Mouse (Mus musculus): ENCODE measurements at regions not wholly inside any gene's neighbourhood (a gene's known extent, or its start where the extent isn't known, plus 50 kb on each side); places are given as distances from the start of the nearest gene placed in this dataset.
"Not testable (repeated sequence)": the region's sequence is repeated elsewhere in the genome, so short reads cannot be mapped to it uniquely, and the experiment has no call there.

GRCm38 (mm10) chr3:157371509-157371908 lies 162.5 kb upstream of the Zranb2 start:
- Histone ChIP-seq H3K27ac (replicated peaks) (no peak overlapping the region), H3K4me1 (no peaks in the 10 kb centered on the region), H3K4me2 (replicated peaks) (no peak overlapping the region), H3K27me3 (no peaks in the 10 kb centered on the region), H3K4me3 (replicated peaks) (no peak overlapping the region), H3K9me3 (replicated peaks) (no peaks in the 10 kb centered on the region), H3K36me3 (no peaks in the 10 kb centered on the region), H3K9ac (no peak overlapping the region)
- 66% methylated on average over 3 of the region's 3 CpGs for WGBS
- ATAC-seq (ENCODE audit: insufficient number of reproducible peaks, low FRiP score, low TSS enrichment, low read depth): no peak

- Histone ChIP-seq H3K4me2 (replicated peaks) (no peak overlapping the region), H3K4me3 (replicated peaks) (no peak overlapping the region), H3K27ac (replicated peaks) (no peak overlapping the region), H3K9me3 (replicated peaks) (no peaks in the 10 kb centered on the region), H3K9ac (no peak overlapping the region), H3K36me3 (no peaks in the 10 kb centered on the region), H3K4me1 (no peaks in the 10 kb centered on the region), H3K27me3 (no peaks in the 10 kb centered on the region)
- ATAC-seq (ENCODE audit: insufficient number of reproducible peaks, low FRiP score, low TSS enrichment, low read depth): no peak
- 64% methylated on average over 1 of the region's 1 CpGs for WGBS
Observed at GRCm38 (mm10) chr3:157373333-157373732, 160.6 kb upstream of the Zranb2 start.

- H3K4me2 ChIP-seq (replicated peaks): no peak overlapping the region
- 0 out of 2 replicates have a peak, but pooled peaks have one; percentile 57 for ATAC-seq (ENCODE audit: insufficient number of reproducible peaks, low FRiP score, low TSS enrichment, low read depth)
- H3K9me3 ChIP-seq (replicated peaks): no peaks in the 10 kb centered on the region
- H3K4me3 ChIP-seq (replicated peaks): no peak overlapping the region
- H3K27ac ChIP-seq (replicated peaks): no peak overlapping the region
- H3K27me3 ChIP-seq: no peaks in the 10 kb centered on the region
- no peaks in the 10 kb centered on the region for H3K36me3 ChIP-seq
- 28% methylated on average over 1 of the region's 1 CpGs for WGBS
- H3K9ac ChIP-seq: no peak overlapping the region
- H3K4me1 ChIP-seq: no peaks in the 10 kb centered on the region
Observed at GRCm38 (mm10) chr3:157374178-157374577, 159.8 kb upstream of the Zranb2 start.

GRCm38 (mm10) chr3:157377531-157377930 lies 156.4 kb upstream of the Zranb2 start:
- H3K27ac ChIP-seq (replicated peaks): no peak overlapping the region
- no peaks in the 10 kb centered on the region for H3K9me3 ChIP-seq (replicated peaks)
- ATAC-seq (ENCODE audit: insufficient number of reproducible peaks, low FRiP score, low TSS enrichment, low read depth): no peak

GRCm38 (mm10) chr3:157378127-157378526 lies 155.8 kb upstream of the Zranb2 start:
- Histone ChIP-seq H3K27ac (replicated peaks) (no peak overlapping the region), H3K27me3 (no peaks in the 10 kb centered on the region), H3K4me1 (no peaks in the 10 kb centered on the region), H3K36me3 (no peaks in the 10 kb centered on the region), H3K9ac (no peak overlapping the region), H3K4me3 (replicated peaks) (no peak overlapping the region), H3K9me3 (replicated peaks) (no peaks in the 10 kb centered on the region), H3K4me2 (replicated peaks) (no peak overlapping the region)
- WGBS: 84% methylated on average over 7 of the region's 7 CpGs
- no peak for ATAC-seq (ENCODE audit: insufficient number of reproducible peaks, low FRiP score, low TSS enrichment, low read depth)

More at GRCm38 (mm10) chr3:157377531-157377930, 156.4 kb upstream of the Zranb2 start:
- Histone ChIP-seq H3K9ac (no peak overlapping the region), H3K36me3 (no peaks in the 10 kb centered on the region), H3K4me1 (no peaks in the 10 kb centered on the region), H3K27me3 (no peaks in the 10 kb centered on the region), H3K4me2 (replicated peaks) (no peak overlapping the region), H3K4me3 (replicated peaks) (no peak overlapping the region)
- WGBS: 85% methylated on average over 8 of the region's 8 CpGs

- WGBS: 48% methylated on average over 1 of the region's 1 CpGs
- Histone ChIP-seq H3K27me3 (no peaks in the 10 kb centered on the region), H3K4me1 (no peaks in the 10 kb centered on the region), H3K4me3 (replicated peaks) (no peak overlapping the region), H3K9me3 (replicated peaks) (no peaks in the 10 kb centered on the region), H3K27ac (replicated peaks) (no peak overlapping the region), H3K9ac (no peak overlapping the region), H3K36me3 (no peaks in the 10 kb centered on the region), H3K4me2 (replicated peaks) (no peak overlapping the region)
- no peak for ATAC-seq (ENCODE audit: insufficient number of reproducible peaks, low FRiP score, low TSS enrichment, low read depth)
Observed at GRCm38 (mm10) chr3:157391835-157392234, 142.1 kb upstream of the Zranb2 start.

GRCm38 (mm10) chr3:157393903-157394302 lies 140.1 kb upstream of the Zranb2 start:
- H3K27ac ChIP-seq (replicated peaks): no peak overlapping the region
- no peaks in the 10 kb centered on the region for H3K4me1 ChIP-seq
- no peak overlapping the region for H3K4me2 ChIP-seq (replicated peaks)
- H3K9me3 ChIP-seq (replicated peaks): no peaks in the 10 kb centered on the region
- WGBS: 63% methylated on average over 1 of the region's 1 CpGs
- no peak overlapping the region for H3K4me3 ChIP-seq (replicated peaks)
- no peaks in the 10 kb centered on the region for H3K27me3 ChIP-seq
- H3K36me3 ChIP-seq: no peaks in the 10 kb centered on the region
- ATAC-seq (ENCODE audit: insufficient number of reproducible peaks, low FRiP score, low TSS enrichment, low read depth): no peak
- no peak overlapping the region for H3K9ac ChIP-seq

GRCm38 (mm10) chr3:157399909-157400308 lies 134.1 kb upstream of the Zranb2 start:
- Histone ChIP-seq H3K4me3 (replicated peaks) (no peak overlapping the region), H3K27ac (replicated peaks) (no peak overlapping the region), H3K27me3 (no peaks in the 10 kb centered on the region), H3K9ac (no peak overlapping the region), H3K4me2 (replicated peaks) (no peak overlapping the region), H3K9me3 (replicated peaks) (no peaks in the 10 kb centered on the region; the same call in 1 of the 2 replicates), H3K36me3 (no peaks in the 10 kb centered on the region), H3K4me1 (no peaks in the 10 kb centered on the region)
- no peak for ATAC-seq (ENCODE audit: insufficient number of reproducible peaks, low FRiP score, low TSS enrichment, low read depth)
- WGBS: 77% methylated on average over 3 of the region's 3 CpGs

GRCm38 (mm10) chr3:157404054-157404453 lies 129.9 kb upstream of the Zranb2 start:
- ATAC-seq (ENCODE audit: insufficient number of reproducible peaks, low FRiP score, low TSS enrichment, low read depth): no peak
- H3K4me1 ChIP-seq: no peaks in the 10 kb centered on the region
- no peaks in the 10 kb centered on the region; the same call in 1 of the 2 replicates for H3K9me3 ChIP-seq (replicated peaks)
- H3K9ac ChIP-seq: no peak overlapping the region
- H3K27me3 ChIP-seq: no peaks in the 10 kb centered on the region
- 84% methylated on average over 3 of the region's 3 CpGs for WGBS
- H3K36me3 ChIP-seq: no peaks in the 10 kb centered on the region
- no peak overlapping the region for H3K4me3 ChIP-seq (replicated peaks)
- H3K27ac ChIP-seq (replicated peaks): no peak overlapping the region
- H3K4me2 ChIP-seq (replicated peaks): no peak overlapping the region

GRCm38 (mm10) chr3:157423447-157423846 lies 110.5 kb upstream of the Zranb2 start:
- not testable (repeated sequence) for ATAC-seq (ENCODE audit: insufficient number of reproducible peaks, low FRiP score, low TSS enrichment, low read depth); H3K4me2 ChIP-seq (replicated peaks)

GRCm38 (mm10) chr3:157426720-157427119 lies 107.2 kb upstream of the Zranb2 start:
- Histone ChIP-seq H3K27ac (replicated peaks) (no peak overlapping the region), H3K4me2 (replicated peaks) (no peak overlapping the region), H3K9ac (no peak overlapping the region), H3K4me1 (no peaks in the 10 kb centered on the region), H3K4me3 (replicated peaks) (no peak overlapping the region), H3K36me3 (no peaks in the 10 kb centered on the region), H3K9me3 (replicated peaks) (no peaks in the 10 kb centered on the region), H3K27me3 (no peaks in the 10 kb centered on the region)
- 45% methylated on average over 3 of the region's 3 CpGs for WGBS
- ATAC-seq (ENCODE audit: insufficient number of reproducible peaks, low FRiP score, low TSS enrichment, low read depth): no peak

More at GRCm38 (mm10) chr3:157423447-157423846, 110.5 kb upstream of the Zranb2 start:
- not testable (repeated sequence) for H3K4me3 ChIP-seq (replicated peaks); H3K9me3 ChIP-seq (replicated peaks); H3K36me3 ChIP-seq; H3K27ac ChIP-seq (replicated peaks); H3K4me1 ChIP-seq; H3K27me3 ChIP-seq; H3K9ac ChIP-seq
- whole genome bisulfite sequencing: 47% methylated on average over 1 of the region's 1 CpGs

- Histone ChIP-seq H3K4me1 (no peaks in the 10 kb centered on the region), H3K27ac (replicated peaks) (no peak overlapping the region), H3K27me3 (no peaks in the 10 kb centered on the region), H3K4me3 (replicated peaks) (no peak overlapping the region), H3K9ac (no peak overlapping the region), H3K9me3 (replicated peaks) (no peaks in the 10 kb centered on the region), H3K36me3 (no peaks in the 10 kb centered on the region), H3K4me2 (replicated peaks) (no peak overlapping the region)
- ATAC-seq (ENCODE audit: insufficient number of reproducible peaks, low FRiP score, low TSS enrichment, low read depth): no peak
Observed at GRCm38 (mm10) chr3:157449794-157450193, 84.2 kb upstream of the Zranb2 start.
